Mouse (Mus musculus): ENCODE measurements around the gene Tchp.

Tchp gene

DNA sequence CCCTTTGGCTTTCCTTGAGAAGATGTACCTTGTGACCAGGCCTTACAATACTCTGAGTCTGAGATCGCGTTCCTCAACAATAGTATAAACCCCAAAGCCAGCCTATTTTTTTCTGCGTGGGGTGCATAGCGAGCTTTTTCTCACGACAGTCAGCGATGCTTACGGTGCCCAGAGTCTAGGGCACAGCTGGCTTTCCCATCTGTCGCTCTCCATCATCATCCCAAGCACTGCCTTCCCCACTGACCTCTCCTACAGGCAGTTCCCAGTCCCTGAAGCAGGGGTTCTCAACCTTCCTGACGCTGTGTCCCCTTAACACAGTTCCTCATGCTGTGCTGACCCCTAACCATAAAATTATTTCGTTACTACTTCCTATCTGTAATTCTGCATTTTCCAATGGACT lies 35.0 kb downstream of the Tchp start:
- DNase-seq, result no peak

DNA sequence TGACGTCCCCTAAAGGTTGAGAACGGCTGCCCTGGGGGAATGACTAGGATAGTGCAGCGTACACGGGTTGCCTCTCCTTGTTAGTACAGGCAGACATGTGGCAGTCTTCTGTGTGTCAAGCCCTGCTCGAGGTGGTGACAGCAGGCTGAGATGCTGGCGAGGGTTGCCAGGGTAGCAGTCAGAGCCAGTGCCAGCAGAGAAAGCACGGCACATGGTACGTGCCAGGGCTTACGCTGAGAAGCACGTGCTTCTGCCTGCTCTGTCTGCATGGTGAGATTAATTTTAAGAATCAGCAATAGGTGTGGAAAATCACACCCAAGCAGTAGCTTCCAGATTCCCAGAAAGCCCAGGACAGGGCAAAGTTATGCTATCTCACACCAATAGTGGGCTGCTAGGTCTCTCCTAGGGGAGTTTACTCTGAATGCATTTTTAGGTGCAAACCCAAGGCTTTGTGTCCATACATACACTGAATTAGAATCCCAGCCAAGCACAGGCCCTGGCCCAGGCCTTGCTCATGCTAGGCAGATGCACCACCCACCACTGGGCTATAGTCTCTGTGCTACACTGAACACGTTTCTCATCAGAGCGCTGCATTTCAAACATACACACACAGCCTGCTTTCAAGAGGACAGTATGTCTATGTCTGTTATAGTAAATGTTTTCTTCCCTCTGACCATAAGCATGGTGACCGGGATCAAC lies 35.6 kb downstream of the Tchp start:
- DNase-seq, result no peak

DNA sequence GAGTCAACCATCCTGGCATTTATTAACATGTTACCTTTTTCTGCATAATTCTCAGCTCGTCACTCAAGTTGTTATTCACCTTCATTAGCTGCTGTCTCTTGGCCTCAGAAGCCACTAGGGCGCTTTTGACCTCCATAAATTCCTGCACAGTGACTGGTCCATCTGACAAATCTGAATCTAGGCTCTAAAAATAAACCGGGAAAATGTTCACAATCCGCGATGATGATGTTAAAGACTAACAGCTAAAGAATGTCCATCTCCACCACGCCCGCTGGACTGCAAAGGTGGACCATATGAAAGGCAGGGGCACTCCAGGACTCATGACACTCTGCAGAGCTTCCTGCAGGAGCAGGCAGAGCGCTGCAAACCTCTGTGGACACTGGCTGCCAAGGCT lies 36.1 kb downstream of the Tchp start:
- DNase-seq, result no peak

DNA sequence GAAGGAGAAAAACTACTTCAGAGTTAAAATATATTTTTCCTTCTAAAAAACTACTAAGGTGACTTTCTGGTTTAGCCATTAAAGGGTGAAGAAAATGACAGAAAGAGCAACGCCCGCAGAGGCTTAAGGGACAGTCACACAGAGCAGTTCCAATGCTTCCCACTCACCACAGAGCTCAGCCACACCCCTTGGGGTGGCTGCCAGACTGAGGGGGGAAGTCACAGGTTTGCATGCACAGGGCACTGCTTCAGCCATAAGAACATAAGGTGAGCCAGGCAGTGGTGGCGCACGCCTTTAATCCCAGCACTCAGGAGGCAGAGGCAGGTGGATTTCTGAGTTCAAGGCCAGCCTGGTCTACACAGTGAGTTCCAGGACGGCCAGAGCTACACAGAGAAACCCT lies 38.0 kb downstream of the Tchp start:
- peak; percentile 31 to 33 for DNase-seq

DNA sequence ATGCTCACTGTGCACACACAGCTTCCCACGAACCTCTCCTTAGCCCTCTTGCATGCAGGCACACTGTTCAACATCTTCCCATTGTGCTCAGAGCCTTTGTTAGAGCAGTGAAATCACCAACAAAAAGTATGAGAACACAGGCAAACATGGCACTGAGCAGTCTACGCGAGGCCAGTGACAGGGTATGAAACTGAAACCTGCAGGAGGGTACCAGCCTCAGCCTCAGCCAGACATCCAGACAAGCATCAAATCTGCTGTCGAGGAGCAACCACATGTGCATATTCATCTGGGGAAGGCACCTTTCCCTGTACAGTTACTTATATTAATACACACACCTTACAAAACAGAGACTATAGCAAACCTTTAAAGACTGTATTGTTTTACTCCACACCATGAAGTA lies 39.3 kb downstream of the Tchp start:
- peak; percentile 22 to 25 for DNase-seq

DNA sequence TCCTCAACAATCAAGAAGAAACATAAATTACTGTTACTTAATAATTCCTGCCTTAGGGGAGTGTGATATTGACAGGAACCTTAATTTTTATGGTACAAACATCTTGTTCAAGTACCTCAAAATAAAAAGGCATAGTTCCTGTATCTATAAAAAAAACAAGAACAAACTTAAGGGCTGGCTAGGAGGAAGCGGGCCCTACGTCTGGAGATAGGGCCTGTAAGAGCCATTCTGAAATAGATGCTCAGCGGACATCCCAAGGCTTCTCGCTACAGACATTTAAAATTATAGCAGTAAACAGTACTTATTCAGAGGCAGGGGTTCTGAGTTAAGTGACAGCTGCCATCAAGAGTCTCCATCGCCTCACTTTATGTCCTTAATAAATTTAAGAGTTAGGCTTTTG lies 40.0 kb downstream of the Tchp start:
- peak; percentile 16 to 32 for DNase-seq

DNA sequence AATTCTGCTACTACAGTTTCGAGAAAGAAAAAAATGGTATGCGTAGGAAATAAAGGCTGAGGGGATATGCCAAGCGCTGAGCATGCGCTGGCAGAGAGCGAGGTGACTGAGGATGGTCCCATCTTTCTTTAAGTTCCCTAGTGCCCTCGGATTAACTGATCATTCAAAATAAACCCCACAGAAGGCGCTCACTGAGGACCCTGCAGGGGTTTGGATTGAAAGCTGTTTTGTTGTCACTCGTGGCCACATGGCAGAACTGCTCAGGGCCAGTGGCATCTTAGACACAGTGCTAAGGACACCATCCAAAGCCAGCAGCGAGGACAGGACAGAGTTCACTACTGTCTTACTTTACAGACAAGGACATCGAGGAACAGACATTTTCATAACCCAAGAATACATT lies 42.8 kb downstream of the Tchp start:
- DNase-seq, result no peak

DNA sequence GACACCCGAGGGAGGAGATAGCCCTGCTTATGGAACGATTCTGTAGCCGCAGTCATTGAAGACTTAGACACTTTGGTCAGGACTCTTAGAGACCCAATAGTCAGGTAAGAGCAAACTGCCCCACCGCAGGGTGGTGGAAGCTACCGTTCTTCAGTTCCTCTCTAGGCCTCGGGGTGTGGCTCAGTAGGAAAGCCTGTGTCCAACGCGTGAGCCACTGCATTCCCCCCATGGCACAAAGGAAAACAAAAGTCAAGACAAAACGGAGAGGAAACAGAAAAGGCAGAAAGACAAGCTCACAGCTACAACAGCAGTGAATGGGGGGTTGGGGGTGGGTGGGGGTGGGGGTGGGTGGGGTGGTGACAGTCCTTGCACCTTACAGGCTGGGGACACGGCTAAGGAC lies 44.8 kb downstream of the Tchp start:
- no peak for DNase-seq

DNA sequence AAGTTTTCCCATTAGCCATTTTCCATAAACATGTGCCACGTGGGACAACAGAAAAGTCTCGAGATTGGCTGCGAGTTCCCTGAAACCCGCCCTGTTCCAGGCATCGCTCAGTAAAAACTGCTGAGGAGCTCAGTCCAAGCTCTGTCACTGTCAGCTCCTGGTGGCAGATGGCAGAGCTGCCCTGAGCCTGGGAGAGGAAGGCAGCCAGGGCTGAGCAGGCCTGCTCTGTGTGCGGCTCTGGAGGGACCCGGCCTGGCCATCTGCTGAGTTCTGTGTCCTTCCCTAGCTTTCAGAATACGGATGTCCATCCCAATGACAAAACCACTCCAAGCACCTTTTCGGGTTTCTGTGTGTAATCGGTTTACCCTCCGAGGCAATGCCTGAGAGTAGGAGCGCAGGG lies 45.8 kb downstream of the Tchp start:
- DNase-seq, result no peak

DNA sequence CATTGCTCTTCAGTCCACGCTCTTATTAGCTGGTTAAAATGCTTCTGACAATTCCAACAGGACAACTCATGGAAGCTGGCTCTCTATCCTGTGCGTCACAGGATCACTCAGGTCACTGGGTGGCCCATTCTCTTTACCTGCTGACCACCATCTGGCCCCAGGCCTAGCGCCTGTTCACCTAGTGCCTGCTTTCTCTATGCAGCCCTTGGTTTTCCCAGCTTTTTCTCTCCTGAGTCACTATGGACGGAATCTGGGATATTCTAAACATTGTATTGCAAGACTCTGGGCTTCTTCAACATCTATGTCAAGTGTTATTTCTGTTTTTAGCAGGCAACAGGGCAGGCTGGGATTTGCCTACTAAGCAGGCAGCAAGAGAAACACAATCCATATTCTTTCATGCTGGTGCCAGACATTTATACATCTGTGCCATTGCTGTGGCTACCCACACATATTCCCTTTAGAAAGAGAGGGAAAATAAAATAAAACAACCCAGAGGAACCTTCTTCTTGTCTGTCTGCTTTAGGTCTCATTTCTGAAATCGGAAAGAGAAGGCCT lies 52.1 kb downstream of the Tchp start:
- DNase-seq, result no peak

DNA sequence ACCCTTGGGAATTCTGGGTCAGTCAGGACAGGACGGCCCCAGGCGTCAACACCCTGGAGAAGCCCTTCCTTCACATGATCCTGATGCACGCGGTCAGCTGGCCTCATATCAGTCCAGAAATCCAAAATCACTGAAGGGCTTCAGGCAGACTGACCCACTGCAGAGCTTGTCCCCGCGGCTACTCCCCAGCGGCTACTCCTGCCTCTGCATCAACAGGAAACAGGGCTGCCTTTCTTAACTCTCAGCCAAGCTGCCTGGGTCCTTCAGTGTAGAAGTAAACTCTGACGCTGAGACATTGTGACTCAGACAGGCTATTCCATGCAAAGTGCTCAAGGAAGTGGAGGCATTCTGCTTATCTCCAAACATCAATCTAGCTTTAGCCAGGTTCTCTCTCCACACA lies 54.4 kb downstream of the Tchp start:
- DNase-seq, result no peak

DNA sequence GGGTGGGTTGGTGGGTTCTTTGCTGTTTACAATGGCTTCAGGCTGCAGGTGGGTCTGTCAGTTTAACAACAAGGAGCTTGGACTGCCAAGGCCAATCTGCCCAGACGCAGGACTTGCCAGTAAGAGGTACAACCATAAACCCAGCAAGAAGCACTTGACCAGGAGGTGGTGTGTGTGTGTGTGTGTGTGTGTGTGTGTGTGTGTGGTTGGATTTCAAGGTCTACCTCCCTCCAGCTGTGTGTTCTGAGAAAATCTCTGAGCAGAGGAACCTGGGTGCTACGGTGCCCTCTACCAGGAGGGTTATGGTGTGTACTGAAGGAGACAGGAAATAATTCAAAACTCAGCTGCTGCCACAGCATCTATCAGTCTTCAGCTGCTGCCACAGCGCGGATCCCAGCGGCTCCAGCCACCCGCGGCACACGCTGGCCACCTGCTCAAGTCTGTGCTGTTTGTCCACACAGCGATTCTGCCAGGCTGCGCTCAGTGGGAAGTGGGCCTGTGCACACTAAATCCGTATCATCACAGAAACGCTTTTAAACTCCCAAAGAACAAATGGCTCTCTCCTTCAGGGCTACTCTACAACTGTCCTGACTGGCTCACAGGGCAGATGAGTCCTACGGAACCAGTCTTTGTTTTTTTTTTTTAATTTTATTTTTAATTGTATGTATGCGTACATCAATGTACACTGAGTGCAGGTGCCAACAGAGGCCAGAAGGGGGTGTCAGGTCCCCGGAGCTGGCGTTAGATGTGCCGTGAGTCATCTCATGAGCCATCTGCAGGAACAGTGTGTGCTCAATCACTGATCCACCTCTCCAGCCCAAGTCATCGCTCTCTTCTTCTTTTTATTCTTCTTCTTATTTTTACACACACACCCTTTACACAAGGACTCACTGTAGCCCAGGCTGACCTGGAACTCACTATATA lies 57.5 kb downstream of the Tchp start:
- DNase-seq, result peak; percentile 40 to 43

DNA sequence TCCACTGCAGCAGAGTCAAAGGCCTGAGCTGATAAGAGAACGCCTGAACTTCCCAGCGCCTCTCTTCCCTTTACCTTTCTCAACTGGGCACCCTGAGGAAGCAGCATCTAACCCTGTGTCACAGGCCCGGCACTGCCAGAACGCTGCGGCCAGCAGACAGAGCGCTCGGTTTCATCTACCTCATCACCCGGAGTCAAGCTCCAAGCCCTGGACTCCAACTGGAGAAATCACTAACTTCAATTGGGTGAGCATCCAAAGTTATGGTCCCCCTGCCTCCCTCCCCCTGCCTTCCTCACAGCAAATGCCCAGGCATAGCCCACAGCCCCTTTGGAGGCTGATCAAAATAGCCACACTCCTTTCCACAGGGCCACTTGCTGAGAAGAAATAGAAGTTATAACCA lies 59.1 kb downstream of the Tchp start:
- DNase-seq, result no peak

DNA sequence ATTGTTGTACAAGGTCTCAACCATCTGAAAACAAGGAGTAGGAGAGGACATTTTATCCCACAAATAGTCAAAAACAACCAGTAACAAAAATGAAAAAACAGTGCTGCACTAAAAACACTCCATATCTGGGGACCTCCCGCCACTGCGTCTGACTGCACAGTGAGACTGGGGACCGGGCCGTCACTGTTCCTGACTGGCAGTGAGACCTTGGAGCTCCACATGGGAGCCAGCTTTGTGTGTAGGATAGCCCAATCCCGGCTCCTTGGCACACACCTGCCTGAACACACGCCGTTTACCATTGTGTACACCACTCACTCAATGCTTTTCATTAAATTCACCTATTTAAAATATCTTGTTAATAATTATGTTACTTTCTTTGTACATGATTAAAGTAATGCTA lies 59.6 kb downstream of the Tchp start:
- DNase-seq, result no peak

DNA sequence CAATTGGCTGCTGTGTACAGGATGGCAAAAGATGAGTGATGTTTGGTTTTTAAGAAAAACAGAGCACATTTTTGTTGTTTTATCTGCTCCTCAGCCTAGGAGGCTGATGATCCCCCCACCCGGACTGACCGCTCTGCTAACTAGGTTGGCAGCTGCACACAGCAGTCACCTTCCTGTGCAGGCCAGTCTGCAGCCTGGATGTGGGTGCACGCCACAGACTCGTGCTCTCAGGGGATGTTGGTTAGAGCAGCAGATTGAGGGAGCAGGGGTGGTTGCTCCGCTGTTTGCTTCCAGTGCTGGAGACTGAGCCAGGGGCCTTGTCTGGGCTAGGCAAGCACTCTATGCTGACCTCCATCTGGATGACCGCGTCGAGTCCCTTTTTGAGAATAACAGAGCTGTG lies 62.2 kb downstream of the Tchp start:
- peak; percentile 44 to 46 for DNase-seq

DNA sequence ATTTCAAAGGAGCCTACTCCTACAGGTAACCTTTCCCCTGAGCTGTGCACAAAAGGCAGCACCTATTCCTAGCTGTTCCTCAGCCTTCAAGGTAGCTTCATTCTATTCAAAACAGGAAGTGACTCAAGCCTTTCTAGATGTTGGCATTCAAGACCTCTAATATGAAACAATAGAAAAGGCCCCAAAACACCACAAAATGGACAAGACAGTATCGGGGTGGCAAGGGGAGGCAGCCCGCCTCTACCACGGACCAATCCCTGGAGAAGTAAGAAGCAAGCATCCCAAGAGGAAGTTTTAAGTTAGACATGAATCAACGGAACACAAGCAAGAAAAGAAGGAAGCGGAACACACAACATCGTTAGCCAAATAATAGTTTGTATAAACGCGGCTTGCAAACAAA lies 64.2 kb downstream of the Tchp start:
- peak; percentile 23 to 44 for DNase-seq
